Mouse (Mus musculus): ENCODE measurements around the gene Clec11a. TPM values are rescaled to one million over a fixed set of nuclear protein-coding genes. Genes with fewer than 3 reads are reported as not detected.

The Clec11a gene
- polyA plus RNA-seq, 1 experiment from 2014 or later, result 6.1 TPM

- no peaks in the 10 kb centered on the region for H3K4me1 ChIP-seq (ENCODE audit: control insufficient read depth, insufficient read depth, low read length)
- no peak within 1 kb of the TSS for H3K27ac ChIP-seq (ENCODE audit: low read length)
- no peaks in the 10 kb centered on the region for H3K9me3 ChIP-seq (replicated peaks; ENCODE audit: control insufficient read depth, low read length)
- peaks cover 5% of the 10 kb centered on the region; the same call in 1 of the 2 replicates for H3K36me3 ChIP-seq (ENCODE audit: control insufficient read depth, insufficient read depth, low read length)
- WGBS, result 70% methylated on average over 4 of the region's 4 CpGs
- ATAC-seq (ENCODE audit: insufficient read depth, low FRiP score), result no peak
- H3K9ac ChIP-seq (ENCODE audit: low read length), result no peak within 1 kb of the TSS
- no peaks in the 10 kb centered on the region for H3K27me3 ChIP-seq (ENCODE audit: control insufficient read depth, insufficient read depth, low read length)
- H3K4me2 ChIP-seq (ENCODE audit: low read depth, low read length), result no peak within 1 kb of the TSS
- H3K4me3 ChIP-seq (replicated peaks; ENCODE audit: low read length), result no peak within 1 kb of the TSS
Measured at GRCm38 (mm10) chr7:44257278-44257677, 49.4 kb downstream of the Clec11a start, which contains the start of gene Acp4. Acp4 (minus strand) TSS chr7:44257378.

GRCm38 (mm10) chr7:44254930-44255329 is 51.8 kb downstream of the Clec11a start:
- Histone ChIP-seq H3K36me3 (ENCODE audit: control insufficient read depth, insufficient read depth, low read length) (peaks cover 8% of the 10 kb centered on the region; the same call in 1 of the 2 replicates), H3K9ac (ENCODE audit: low read length) (no peak overlapping the region), H3K9me3 (replicated peaks; ENCODE audit: control insufficient read depth, low read length) (no peaks in the 10 kb centered on the region), H3K27ac (ENCODE audit: low read length) (no peak overlapping the region), H3K4me1 (ENCODE audit: control insufficient read depth, insufficient read depth, low read length) (no peaks in the 10 kb centered on the region), H3K27me3 (ENCODE audit: control insufficient read depth, insufficient read depth, low read length) (no peaks in the 10 kb centered on the region), H3K4me3 (replicated peaks; ENCODE audit: low read length) (no peak overlapping the region), H3K4me2 (ENCODE audit: low read depth, low read length) (no peak overlapping the region)
- no peak for ATAC-seq (ENCODE audit: insufficient read depth, low FRiP score)
- 74% methylated on average over 6 of the region's 6 CpGs for WGBS

- no peaks in the 10 kb centered on the region for H3K9me3 ChIP-seq (replicated peaks; ENCODE audit: control insufficient read depth, low read length)
- no peaks in the 10 kb centered on the region for H3K27me3 ChIP-seq (ENCODE audit: control insufficient read depth, insufficient read depth, low read length)
- peaks cover 11% of the 10 kb centered on the region; the same call in 1 of the 2 replicates for H3K36me3 ChIP-seq (ENCODE audit: control insufficient read depth, insufficient read depth, low read length)
- no peak overlapping the region for H3K27ac ChIP-seq (ENCODE audit: low read length)
- H3K9ac ChIP-seq (ENCODE audit: low read length), result no peak overlapping the region
- H3K4me1 ChIP-seq (ENCODE audit: control insufficient read depth, insufficient read depth, low read length), result peaks cover under 1% of the 10 kb centered on the region; the same call in 1 of the 2 replicates
- peak; percentile 23; the same call in 1 of the 2 replicates for ATAC-seq (ENCODE audit: insufficient read depth, low FRiP score)
- H3K4me2 ChIP-seq (ENCODE audit: low read depth, low read length), result no peak overlapping the region
- H3K4me3 ChIP-seq (replicated peaks; ENCODE audit: low read length), result no peak overlapping the region
- WGBS, result 65% methylated on average over 15 of the region's 15 CpGs
Measured at GRCm38 (mm10) chr7:44253023-44253616, 53.6 kb downstream of the Clec11a start.

Other genes with a start within 250 kb of the Clec11a start
- not detected in 2 replicates for gene Klk1b21, start 204.6 kb downstream of the Clec11a start, polyA plus RNA-seq (2015; fragmentation: Nextera tagmentation; extraction: Ambion mirVana)
- gene Klk1b22, start 194.2 kb downstream of the Clec11a start, polyA plus RNA-seq (2015; fragmentation: Nextera tagmentation; extraction: Ambion mirVana), result not detected in 2 replicates
- gene Klk1b16, start 170.1 kb downstream of the Clec11a start, polyA plus RNA-seq (2015; fragmentation: Nextera tagmentation; extraction: Ambion mirVana), result 0.25 TPM in 1 of 2 replicates, not detected in the other
- gene Klk1b24, start 118.7 kb downstream of the Clec11a start, polyA plus RNA-seq (2015; fragmentation: Nextera tagmentation; extraction: Ambion mirVana), result 0.41 TPM in 1 of 2 replicates, not detected in the other
- gene Klk1b3, start 108.7 kb downstream of the Clec11a start, polyA plus RNA-seq (2015; fragmentation: Nextera tagmentation; extraction: Ambion mirVana), result 0.61 TPM in 2 replicates
- gene Klk1b4, start 99.5 kb downstream of the Clec11a start, polyA plus RNA-seq (2015; fragmentation: Nextera tagmentation; extraction: Ambion mirVana), result 0.72 and 0.90 TPM in 2 replicates
- 0.22 and 0.25 TPM in 2 replicates for gene Klk1b5, start 91.0 kb downstream of the Clec11a start, polyA plus RNA-seq (2015; fragmentation: Nextera tagmentation; extraction: Ambion mirVana)
- gene Klk1, start 81.5 kb downstream of the Clec11a start, polyA plus RNA-seq (2015; fragmentation: Nextera tagmentation; extraction: Ambion mirVana), result 30.6 and 59.7 TPM in 2 replicates
- gene Gm36864, start 70.7 kb downstream of the Clec11a start, polyA plus RNA-seq (2015; fragmentation: Nextera tagmentation; extraction: Ambion mirVana), result 0.13 TPM in 1 of 2 replicates, not detected in the other
- gene 1700028J19Rik, start 60.2 kb downstream of the Clec11a start, polyA plus RNA-seq (2015; fragmentation: Nextera tagmentation; extraction: Ambion mirVana), result 1.4 and 1.6 TPM in 2 replicates
- 131 and 139 TPM in 2 replicates for gene 2410002F23Rik, start 60.2 kb downstream of the Clec11a start, polyA plus RNA-seq (2015; fragmentation: Nextera tagmentation; extraction: Ambion mirVana)
- 0.27 TPM in 1 of 2 replicates, not detected in the other for gene Acp4, start 49.5 kb downstream of the Clec11a start, polyA plus RNA-seq (2015; fragmentation: Nextera tagmentation; extraction: Ambion mirVana)
- not detected in 2 replicates for gene Gm15517, start 45.5 kb downstream of the Clec11a start, polyA plus RNA-seq (2015; fragmentation: Nextera tagmentation; extraction: Ambion mirVana)
- 1.7 TPM in 2 replicates for gene Shank1, start 3.4 kb upstream of the Clec11a start, polyA plus RNA-seq (2015; fragmentation: Nextera tagmentation; extraction: Ambion mirVana)
- gene Syt3, start 77.2 kb upstream of the Clec11a start, polyA plus RNA-seq (2015; fragmentation: Nextera tagmentation; extraction: Ambion mirVana), result 1.3 and 1.5 TPM in 2 replicates
- gene 1700008O03Rik, start 78.9 kb upstream of the Clec11a start, polyA plus RNA-seq (2015; fragmentation: Nextera tagmentation; extraction: Ambion mirVana), result 0.84 and 1.2 TPM in 2 replicates
- 0.31 and 0.52 TPM in 2 replicates for gene Lrrc4b, start 122.1 kb upstream of the Clec11a start, polyA plus RNA-seq (2015; fragmentation: Nextera tagmentation; extraction: Ambion mirVana)
- 0.72 and 0.87 TPM in 2 replicates for gene Aspdh, start 158.5 kb upstream of the Clec11a start, polyA plus RNA-seq (2015; fragmentation: Nextera tagmentation; extraction: Ambion mirVana)
- gene Josd2, start 161.1 kb upstream of the Clec11a start, polyA plus RNA-seq (2015; fragmentation: Nextera tagmentation; extraction: Ambion mirVana), result 88.0 and 102 TPM in 2 replicates
- gene Emc10, start 189.6 kb upstream of the Clec11a start, polyA plus RNA-seq (2015; fragmentation: Nextera tagmentation; extraction: Ambion mirVana), result 69.9 and 80.7 TPM in 2 replicates
- gene Fam71e1, start 189.7 kb upstream of the Clec11a start, polyA plus RNA-seq (2015; fragmentation: Nextera tagmentation; extraction: Ambion mirVana), result 7.0 and 8.2 TPM in 2 replicates
- 0.41 and 1.8 TPM in 2 replicates for gene Mybpc2, start 217.8 kb upstream of the Clec11a start, polyA plus RNA-seq (2015; fragmentation: Nextera tagmentation; extraction: Ambion mirVana)
- gene Spib, start 225.2 kb upstream of the Clec11a start, polyA plus RNA-seq (2015; fragmentation: Nextera tagmentation; extraction: Ambion mirVana), result 0.52 and 0.76 TPM in 2 replicates
- 70.3 and 72.8 TPM in 2 replicates for gene Pold1, start 241.9 kb upstream of the Clec11a start, polyA plus RNA-seq (2015; fragmentation: Nextera tagmentation; extraction: Ambion mirVana)
- 62.0 and 68.6 TPM in 2 replicates for gene Nr1h2, start 247.0 kb upstream of the Clec11a start, polyA plus RNA-seq (2015; fragmentation: Nextera tagmentation; extraction: Ambion mirVana)

Measured in stomach, embryonic 16.5 days (tissue).